Mouse (Mus musculus): ENCODE data around the gene 4933406M09Rik.
A peak's percentile ranks its signal among the peaks of the same experiment; 100 is the strongest.

Gene 4933406M09Rik

DNA sequence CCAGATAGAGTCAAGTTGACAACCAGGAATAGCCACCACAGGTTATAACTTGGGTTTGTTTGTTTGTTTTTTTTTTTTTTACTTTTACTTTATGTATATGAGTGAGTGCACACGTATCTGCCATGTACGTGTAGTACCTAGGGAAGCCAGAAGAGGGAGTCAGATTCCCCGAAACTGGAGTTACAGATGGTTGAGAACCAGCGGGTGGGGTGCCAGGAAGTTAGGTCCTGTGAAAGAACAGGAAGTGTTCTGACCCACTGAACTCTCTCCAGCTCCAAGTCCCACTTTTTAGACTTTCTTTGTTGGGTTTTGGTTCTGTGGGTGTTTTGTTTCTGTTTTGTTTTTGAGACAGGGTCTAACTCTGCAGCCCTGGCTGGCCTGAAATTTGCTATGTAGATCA lies 49.7 kb downstream of the 4933406M09Rik start:
- DNase-seq: peak; percentile 43

GRCm38 (mm10) chr1:134440437-134440836 lies 54.7 kb downstream of the 4933406M09Rik start:
- DNase-seq: no peak

Data from kidney, postnatal 10 days (tissue).